Mouse (Mus musculus) lung, postnatal 0 days (tissue): ENCODE measurements around the gene Map4.

Experiments
- CTCF ChIP-seq: IDR thresholded peaks from 2 replicates; pipeline ENCODE4 v1.5.1; 2016; ENCODE audit warnings: antibody characterized with exemption, mild to moderate bottlenecking
- EP300 ChIP-seq: IDR thresholded peaks from 2 replicates; pipeline ENCODE4 v1.6.1; 2016; ENCODE audit warnings: antibody characterized with exemption, mild to moderate bottlenecking, control low read depth

DNA sequence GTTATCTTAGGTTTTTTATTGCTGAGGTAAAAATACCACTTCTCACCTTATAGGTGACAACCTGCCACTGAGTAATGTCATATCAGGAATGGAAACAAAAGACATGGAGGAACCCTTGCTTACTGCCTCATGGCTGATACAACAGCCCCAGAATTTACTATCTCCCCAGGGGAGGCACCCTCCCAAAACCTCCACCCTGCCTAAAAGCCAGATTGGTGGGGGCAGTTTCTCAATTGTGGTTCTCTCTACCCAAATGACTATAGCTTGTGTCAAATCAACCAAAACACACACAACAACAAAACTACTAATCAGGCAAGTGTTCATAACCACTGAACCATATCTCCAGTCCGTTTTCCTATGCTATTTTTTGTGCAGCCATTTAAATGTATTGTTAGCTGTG, 187.0 kb downstream of the Map4 start:
- TF ChIP-seq CTCF: no peak
- no peak for TF ChIP-seq EP300
